Mouse (Mus musculus) granulocyte monocyte progenitor cell, adult 5-6 weeks (primary cell): ENCODE measurements around the gene Hils1. TPM values are rescaled to one million over a fixed set of nuclear protein-coding genes. Genes with fewer than 3 reads are reported as not detected.
"Not testable (repeated sequence)": the region's sequence is repeated elsewhere in the genome, so short reads cannot be mapped to it uniquely, and the experiment has no call there.

ENCODE experiments used
- ATAC-seq: replicated peaks from 2 replicates; pipeline ENCODE4 v1.8.0; 2016; ENCODE audit warnings: mild to moderate bottlenecking, moderate TSS enrichment, inconsistent platforms; ENCODE audit not compliant: poor library complexity, severe bottlenecking
- total RNA-seq, 2 experiments: library from RNA; stranded (forward) in 1 of 2; stranded (reverse) in 1 of 2; fragments of 200-712, 200-1000 nt in 1 of 2; fragments of >200 nt in 1 of 2; fragmentation: Nextera tagmentation in 1 of 2; gene quantifications; 2 replicates each; pipeline ENCODE4 v1.2.3; 2014 to 2017

The Hils1 gene
- total RNA-seq, 2 experiments from 2014 or later = not detected

DNA sequence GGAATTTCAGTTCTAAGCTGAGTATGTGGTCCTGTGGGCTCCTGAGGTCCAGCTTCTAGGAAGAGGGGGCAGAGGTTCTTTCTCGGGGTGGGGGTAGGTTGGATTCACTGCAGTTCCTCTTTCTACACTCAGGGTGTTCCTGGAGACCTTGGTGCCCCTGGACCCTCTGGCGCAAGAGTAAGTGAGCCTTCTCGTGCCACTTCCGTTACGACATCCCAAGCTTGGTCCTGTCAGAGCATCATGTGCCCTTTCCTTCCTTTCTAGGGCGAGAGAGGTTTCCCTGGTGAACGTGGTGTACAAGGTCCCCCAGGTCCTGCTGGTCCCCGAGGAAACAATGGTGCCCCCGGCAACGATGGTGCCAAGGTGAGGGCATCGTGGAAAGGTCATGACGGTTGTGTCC is 22.2 kb upstream of the Hils1 start:
- ATAC-seq = peak; percentile 97

DNA sequence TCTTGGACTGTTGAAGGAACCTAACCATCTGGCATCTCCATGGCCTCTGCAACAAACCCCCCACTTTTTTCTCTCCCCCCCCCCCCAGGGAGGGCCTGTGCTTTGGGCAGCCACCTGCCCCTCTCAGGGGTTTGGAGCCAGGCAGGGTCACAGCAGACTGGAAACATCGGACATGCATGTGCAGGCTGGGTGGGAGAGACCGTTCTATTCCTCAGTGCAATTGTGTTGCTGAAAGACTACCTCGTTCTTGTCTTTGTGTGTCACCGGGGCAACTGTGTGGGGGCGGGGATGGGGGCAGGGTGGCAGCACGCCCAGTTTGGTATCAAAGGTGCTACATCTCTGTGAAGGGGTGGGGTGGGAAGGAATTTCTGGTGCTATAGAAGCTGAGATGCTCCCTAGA is 15.2 kb upstream of the Hils1 start:
- no peak for ATAC-seq

DNA sequence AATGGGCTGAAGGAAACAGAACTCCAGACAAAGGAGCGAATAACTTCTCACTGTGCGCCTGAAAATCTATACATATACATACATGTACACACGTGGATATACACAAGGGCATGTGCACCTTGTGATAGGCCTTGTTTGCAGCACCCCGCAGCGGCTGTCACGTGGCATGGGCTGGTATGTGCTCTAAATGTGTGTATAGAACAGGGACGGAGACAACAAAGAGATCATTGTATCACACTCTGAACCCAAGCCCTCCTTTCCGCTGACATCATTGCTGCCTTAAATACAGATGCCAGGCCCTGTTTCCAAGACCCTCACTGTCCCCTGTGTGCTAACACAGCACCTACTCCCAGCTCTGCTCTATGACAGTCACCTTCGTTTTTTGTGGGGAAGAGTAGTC is 12.3 kb upstream of the Hils1 start:
- no peak for ATAC-seq

DNA sequence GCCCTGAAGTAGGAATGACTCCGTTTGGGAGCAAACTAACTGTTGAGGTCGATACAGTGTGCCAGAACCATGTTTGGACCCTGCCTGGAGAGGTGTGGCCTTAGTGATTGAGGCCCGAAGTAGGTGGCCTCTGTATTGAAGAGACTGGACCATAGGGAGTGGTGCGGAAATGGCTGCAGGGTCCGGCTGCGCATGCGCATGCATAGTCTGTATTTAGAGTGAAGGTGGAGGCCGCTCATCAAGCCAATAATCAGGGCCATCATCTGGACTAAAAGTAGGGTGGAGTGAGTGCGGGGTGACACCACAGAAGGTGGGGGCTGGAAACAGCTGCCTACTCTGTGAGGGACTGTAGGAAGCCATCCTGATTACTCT is 9.7 kb upstream of the Hils1 start:
- ATAC-seq = no peak

DNA sequence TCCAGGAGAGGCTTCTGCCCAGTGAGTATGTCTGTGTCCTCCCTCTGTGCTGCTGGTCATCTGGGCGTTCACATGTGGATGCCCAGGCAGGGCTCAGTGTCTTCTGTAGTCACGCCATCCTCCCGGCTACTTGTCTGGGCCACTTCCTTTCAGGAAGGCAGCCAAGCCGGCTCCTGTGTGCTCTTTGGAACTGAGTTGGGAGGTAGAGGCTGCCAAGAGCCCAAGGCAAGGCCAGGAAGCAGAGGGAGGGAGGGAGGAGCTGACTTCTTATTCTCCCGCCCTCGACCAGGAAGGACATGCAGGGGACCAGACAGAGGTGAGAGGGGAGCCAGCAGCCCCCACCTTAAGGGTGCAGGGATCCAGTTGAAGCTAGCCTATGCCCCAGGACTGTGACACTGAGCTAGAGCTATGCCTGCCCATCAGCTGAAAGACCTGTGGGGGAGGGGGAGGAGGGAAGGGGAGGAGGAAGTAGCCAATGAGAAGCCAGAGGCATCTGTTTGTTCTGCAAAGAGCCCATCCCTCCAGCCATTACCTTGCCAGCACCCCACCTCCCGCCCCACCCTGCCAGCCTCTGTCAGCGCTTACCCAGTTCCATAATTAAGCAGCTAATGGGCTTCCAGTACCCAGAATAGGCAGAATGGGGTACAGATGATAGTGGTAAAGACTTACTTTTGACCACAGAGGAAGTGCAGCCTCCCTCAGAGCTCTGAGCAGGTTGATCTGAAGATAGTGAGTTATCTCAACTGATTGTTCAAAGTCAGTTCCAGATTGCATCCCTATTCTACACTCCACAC is 9.1 kb upstream of the Hils1 start:
- ATAC-seq = peak; percentile 48

DNA sequence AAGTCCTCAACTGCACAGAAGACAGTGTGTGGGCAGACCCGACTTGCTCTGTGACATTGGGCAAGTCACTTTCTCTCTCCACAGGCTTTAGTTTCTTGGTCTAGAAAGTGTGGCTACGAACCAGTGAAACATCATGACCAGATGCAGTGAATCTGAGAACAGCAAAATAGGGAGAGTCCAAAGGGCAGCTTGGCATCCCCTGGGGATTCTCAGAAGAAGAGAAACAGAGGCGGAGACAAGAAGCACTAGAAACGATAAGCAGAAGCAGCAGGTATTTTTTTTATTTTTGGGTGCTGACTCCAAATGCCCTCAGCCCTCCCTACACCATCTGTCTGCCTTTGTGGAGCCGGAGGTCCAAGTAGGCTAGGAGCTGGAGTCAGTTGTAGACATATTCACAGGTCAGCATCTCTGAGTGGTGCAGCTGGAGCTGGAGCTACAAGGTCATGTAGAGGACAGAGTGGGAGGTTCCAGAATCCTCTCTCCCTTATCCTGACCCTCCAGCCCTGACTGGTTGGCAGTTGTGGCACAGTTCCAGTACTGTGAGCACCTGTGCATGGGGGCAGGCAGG is 4.8 kb upstream of the Hils1 start:
- ATAC-seq = no peak

DNA sequence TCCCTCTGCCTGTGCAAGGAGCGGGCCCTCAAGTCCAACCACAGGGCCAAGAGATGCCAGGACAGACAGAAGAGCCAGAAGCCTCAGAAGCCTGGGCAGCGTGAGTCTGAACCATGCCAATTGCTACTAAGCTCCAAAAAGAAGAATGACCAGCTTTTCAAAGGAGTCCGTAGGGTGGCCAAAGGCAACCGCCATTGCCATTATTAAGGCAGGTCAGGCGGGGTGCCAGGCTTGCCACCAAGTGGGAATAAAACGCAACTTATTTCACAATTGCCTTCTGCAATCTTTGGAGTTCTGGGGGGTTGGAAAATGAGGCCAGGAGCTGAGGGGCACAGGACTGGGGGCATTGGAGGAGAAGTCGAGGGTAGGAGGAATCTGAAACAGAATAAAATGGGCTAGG is 794 bp downstream of the Hils1 start:
- ATAC-seq = no peak

DNA sequence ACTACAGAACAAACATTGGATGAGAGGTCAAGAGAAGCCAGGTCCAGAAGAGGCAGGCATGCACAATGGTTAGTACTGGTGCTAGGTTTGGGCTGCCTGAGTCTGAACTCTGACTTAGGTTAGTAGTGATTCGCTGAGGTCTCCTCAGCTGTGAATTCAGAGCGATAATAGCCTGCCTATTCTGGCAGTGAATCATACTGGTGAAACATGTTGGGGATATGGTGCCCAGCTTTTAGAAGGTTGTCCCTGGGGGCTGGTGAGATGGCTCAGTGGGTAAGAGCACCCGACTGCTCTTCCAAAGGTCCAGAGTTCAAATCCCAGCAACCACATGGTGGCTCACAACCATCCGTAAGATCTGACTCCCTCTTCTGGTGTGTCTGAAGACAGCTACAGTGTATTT is 2.3 kb downstream of the Hils1 start:
- ATAC-seq = not testable (repeated sequence)

DNA sequence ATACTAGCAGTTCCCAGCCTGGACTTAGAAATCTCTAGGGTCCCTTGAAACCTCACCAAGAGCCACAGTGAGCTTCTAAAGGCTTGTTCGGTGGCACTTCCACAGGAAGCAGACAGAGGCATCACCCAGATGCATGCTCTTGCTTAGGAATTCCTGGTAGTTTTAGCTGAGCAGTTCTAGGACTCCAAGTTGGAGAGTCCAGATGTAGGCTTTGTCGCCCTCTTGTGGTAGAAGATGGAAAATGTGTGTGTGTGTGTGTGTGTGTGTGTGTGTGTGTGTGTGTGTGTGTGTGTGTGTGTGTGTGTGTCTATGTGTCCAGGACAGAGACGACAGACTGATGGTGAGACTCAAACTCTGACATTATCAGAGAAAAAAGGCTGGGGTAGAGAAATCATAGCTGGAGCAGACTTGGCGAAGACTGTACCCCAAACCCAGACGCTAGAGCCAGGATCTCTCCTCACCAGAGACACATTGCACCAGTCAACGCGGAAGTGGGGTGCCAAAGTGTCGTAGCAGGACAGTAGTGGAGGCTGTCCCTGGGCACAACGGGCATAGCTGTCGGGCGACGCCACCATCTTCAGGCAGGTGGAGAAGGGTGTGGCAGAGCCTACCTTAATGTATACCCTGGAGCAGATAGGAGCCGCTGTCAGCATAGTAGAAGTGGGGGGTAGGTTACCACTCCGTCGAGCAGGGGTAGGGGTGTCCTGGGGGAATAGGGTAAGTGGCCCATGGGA is 3.0 kb downstream of the Hils1 start:
- peak; percentile 54 for ATAC-seq

DNA sequence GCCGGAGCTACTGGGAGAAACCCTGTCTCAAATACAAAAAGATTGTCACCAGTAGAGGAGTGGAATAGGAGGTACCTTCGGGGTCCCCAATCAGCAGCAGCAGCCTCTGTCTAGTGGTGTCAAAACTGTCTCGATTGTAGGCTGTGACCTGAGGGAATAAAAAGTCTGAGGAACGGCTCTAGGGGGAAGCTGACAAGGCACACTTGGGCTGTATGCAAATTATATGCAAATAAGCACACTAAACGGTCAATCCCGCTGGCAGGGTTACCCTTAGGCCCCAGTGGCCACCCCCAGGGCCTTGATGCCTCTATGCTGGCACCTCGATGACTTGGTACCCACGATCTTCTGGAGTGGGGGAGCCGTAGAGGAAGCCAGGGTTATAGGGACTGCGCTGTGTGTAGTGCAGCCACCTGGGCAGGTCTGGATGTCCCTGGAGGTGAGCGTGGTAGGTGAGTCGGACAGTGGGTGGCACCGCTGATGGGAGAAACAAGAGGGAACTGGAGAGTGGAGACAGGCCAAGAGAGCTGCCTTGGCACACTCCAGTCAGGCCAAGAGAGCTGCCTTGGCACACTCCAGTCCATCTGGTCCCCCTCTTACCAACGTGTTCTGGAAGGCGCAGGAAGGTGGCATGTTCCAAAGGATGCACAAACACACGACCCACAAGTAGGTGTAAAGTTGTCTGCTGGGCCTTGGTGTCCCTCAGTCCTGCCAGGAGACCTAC is 4.7 kb downstream of the Hils1 start:
- ATAC-seq = peak; percentile 48; the same call in 1 of the 2 replicates

DNA sequence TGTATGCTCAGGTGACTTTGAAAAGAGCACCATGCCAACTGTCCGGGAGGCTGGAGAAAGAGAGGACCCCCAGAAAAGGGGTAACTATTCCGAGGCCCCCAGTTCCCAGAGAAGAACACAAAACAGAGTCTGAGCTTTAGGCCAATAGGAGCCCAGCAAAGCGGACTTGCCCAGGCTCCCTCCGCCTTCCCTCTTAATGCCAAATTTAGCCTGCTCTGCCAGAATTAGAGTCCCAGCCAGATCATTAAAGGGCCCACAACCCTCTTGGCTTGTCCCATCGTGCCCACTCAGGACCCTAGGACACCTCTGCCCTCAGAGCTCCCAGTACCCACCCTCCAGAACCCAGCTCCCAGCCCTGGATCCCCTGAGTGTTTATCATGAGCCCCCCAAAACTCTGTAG is 5.5 kb downstream of the Hils1 start:
- no peak for ATAC-seq

DNA sequence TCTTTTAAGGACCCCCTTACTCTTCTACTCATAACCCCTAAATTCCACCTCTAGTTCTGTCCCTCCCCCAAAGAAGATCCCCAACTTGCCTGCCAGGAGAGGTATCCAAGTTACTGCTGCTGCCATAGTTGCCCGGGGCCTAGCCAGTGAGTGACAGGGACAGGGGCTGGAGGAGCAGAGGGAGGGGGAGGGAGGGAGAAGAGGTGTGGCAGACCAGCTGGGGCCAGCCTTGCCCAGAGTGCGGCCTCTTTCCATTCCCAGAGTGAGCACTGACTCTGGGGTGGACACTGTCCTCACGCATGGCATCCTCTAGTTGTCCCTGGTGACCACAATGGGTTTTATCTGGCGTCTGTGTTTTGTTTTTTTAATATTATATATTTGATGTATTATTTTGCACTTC is 5.9 kb downstream of the Hils1 start:
- ATAC-seq = no peak

DNA sequence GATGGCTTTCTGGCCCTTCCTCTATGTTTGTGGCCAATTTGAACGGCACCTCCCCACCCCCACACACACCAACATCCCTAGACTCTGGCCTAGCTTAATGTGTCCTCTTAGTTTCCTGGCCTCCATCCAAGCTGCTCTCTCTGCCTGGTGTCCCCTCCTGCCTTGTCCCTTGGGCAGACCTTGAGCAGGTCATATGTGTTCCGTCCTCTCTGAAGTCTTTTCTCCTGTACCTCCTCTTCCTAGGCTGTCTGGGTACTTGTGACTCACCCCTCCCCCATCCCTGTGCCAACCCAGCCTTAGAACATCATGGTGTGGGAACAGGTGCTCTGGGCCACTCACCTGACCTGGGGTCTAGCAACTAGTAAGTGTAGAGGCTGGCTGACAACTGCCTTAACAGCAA is 7.6 kb downstream of the Hils1 start:
- no peak for ATAC-seq

DNA sequence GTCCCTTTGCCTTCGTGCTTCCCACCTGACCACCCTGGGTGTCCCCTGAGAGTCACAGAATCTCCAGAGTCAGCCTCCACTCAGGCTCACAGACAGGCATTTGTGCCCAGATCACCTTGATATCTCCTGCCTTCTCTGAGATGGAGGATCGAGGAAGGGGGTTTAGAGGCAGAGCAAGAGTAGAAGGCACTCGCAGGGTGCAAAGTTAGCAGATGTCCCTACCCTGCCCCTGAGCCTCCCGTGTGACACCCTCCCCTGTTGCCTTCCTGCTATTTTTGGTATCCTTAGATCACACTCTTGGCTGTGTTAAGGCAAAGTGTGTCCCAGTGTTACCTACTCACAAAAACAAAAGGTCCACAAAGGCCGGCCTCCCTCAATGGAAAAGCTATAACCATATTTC is 8.8 kb downstream of the Hils1 start, which contains the start of gene Sgca:
TSS of gene Sgca (minus strand) at position 129 of the 400 bp plus-strand sequence.
- no peak for ATAC-seq

DNA sequence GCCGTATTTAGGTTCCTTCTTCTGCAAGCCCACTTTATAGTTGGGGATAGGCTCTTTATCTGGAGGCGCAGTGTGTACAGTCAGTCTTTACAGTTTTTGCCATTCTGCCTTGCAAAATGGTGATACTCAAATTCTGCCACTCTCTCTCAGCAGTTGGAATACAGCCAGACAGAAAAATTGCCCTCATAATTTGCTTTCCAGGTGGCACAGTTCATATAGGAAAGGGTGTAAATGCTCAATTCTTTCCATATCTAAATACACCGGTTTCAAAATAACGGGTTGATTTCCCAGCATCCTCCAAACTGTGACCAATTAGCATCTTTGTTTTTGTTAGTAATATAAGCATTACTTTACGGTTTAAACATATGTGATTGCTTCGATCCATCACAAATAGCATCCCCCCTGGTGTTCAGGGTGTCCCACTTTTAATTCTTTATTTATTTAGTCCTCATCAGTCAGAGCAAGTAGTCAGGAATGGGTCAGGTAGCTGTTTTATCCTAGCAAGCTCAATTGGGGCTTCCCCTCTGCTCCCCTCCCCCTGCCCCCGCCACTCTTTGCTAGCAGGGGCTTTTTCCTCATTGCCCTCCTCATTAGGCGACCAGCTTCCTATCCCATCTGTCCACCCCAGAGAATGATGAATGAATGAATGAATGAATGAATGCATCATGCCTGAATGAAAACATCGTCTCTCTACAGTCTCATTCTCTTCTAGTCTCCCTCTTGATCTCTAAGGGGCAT is 11.0 kb downstream of the Hils1 start:
- ATAC-seq = no peak

DNA sequence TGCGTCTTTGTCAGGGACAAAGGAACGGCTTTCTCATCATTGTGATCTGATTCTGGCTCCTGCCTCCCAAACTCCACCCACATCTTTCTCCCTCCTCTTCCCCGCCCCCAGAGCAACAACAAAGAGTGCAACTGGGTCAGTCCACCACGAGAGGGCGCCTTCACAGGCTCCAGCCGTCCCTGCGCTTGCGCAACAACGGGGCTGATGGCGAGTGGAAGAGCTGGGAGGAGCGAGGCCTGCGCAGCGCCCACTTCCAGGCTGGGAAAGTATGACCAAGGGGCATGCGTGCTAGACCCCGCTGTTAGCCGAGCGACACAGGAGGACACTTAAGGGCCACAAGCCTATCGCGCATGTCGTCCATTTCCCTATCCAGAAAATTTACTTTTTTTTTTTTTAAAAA is 11.6 kb downstream of the Hils1 start:
- ATAC-seq = peak; percentile 100

DNA sequence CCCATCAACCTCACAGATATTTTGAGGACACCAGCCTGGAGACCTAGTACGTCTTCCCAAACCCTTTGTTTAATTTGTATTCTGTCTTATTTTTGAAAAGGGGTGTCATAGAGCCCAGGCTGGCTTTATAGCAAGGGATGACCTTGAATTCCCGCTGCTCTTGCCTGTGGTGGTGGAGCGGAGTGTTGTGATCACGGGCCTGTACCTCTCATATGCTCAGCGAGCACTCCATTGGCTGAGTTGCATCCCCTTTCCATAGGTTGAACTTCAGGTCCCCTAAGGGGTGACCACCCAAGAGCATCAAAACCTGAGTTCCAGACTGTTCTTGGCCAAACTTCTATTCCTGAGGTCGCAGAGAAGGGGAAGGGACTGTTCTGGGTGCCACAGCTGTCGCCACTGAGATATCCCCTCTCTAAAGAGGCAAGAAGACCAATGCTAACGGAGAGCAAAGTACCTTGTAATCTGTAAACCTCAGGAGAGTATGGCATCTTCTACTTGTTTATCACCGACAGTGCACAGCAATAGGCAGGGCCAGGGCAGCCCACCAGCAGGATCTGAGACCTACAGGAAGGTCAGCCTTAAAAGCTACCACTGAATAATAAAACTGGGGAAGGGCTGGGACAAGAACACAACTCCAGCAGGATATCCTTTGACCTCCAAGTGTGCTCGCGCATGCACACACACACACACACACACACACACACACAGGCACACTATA is 12.2 kb downstream of the Hils1 start:
- no peak for ATAC-seq

DNA sequence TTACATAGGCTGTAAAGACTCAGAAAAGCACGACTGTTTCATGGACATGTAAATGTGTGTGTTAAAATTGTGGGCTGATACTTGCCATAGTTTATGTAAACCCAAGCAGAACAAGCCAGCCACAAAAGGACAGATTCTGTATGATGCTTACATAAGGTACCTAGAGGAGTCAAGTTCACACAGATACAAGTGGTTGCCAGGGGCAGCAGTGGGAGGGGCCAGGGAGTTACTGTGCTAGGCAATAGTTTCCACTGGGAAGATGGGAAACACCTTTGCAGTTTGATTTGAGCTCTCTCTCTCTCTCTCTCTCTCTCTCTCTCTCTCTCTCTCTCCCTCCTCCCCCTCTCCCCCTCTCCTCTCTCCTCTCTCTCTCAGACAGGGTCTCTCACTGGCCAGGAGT is 17.7 kb downstream of the Hils1 start:
- ATAC-seq = no peak

DNA sequence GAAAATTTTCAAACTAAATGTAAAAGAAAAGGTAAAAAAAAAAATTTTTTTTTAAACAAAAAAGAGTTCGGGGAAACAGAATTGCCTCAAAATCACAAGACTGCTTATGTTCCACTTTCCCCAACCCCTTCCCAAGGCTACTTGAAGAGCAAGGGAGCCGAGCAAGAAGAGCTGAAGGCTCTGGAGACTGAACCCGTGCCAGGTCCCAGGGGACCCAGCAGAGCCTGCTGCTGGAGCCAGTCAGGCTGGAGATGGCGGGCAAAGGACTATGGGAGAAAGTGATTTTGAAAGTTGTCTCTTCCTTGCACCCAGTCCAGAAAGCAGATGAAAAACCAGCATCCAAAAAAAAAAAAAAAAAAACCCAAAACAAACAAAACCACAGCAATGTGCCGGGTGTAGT is 18.4 kb downstream of the Hils1 start:
- ATAC-seq = no peak

DNA sequence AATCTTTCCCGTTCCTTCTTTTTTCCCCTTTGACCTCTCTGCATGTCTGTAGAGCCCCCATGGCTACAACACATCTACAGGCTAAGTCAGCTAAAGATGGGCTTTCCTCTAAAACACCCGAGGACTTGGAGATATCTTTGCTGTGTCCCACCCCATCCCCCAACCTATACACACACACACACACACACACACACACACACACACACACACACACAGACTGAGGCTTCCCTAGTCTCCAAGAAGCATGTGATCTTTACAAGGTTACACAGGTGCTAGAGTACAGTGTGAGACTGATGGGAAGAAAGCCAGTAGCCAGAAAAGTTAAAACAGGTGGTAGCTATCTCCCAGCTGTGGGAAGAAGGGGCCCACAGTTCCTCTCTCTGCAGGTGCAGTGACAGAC is 19.0 kb downstream of the Hils1 start:
- no peak for ATAC-seq
